Mouse (Mus musculus) lung, adult 2 months (tissue): ENCODE measurements around the gene Ndufa4l2. TPM values are rescaled to one million over a fixed set of nuclear protein-coding genes. Genes with fewer than 3 reads are reported as not detected.

ENCODE experiments used
- DNase-seq: peaks from one replicate; pipeline ENCODE4 v3.0.0; 2022
- H3K4me1 ChIP-seq: fragments of 200-500 bp; 2 replicates; pipeline ENCODE4 v1.6.1; 2011; ENCODE audit warnings: low read length; ENCODE audit not compliant: control insufficient read depth, insufficient read depth
- H3K4me3 ChIP-seq: fragments of 200-500 bp; replicated peaks from 2 replicates; pipeline ENCODE3; 2011; ENCODE audit warnings: low read depth, mild to moderate bottlenecking, control low read depth, low read length; ENCODE audit errors: extremely low read depth
- CTCF ChIP-seq: fragments of 200-500 bp; IDR thresholded peaks from 2 replicates; pipeline ENCODE4 v1.5.1; 2011; ENCODE audit warnings: mild to moderate bottlenecking, low read length, control low read depth; ENCODE audit not compliant: insufficient read depth
- POLR2A ChIP-seq: fragments of 200-500 bp; IDR thresholded peaks from 2 replicates; pipeline ENCODE4 v1.6.1; 2011; ENCODE audit warnings: low read depth, mild to moderate bottlenecking, control low read depth, low read length, borderline replicate concordance; ENCODE audit errors: extremely low read depth
- WGBS: fragments of 180-500 bp; shearing (Covaris S2); methylation state at CpG from one replicate; pipeline ENCODE4 v1.1.7; 2018; 5-methylcytosine and 5-hydroxymethylcytosine counted together
- polyA plus RNA-seq: library from polyadenylated mRNA; depleted of rRNA; stranded (reverse); fragments of >200 nt; gene quantifications from 2 replicates; pipeline ENCODE4 v1.2.3, GENCODE M21; 2012

Ndufa4l2 gene
- polyA plus RNA-seq, 1 experiment = 124 TPM

GRCm38 (mm10) chr10:127490160-127491127 is 24.3 kb upstream of the Ndufa4l2 start:
- Histone ChIP-seq H3K4me3 (no peak overlapping the region), H3K4me1 (no peaks in the 10 kb centered on the region)
- 92% methylated on average over 18 of the region's 18 CpGs for WGBS
- TF ChIP-seq POLR2A (no peak), CTCF (no peak)
- no peak for DNase-seq

GRCm38 (mm10) chr10:127491128-127491512 is 23.6 kb upstream of the Ndufa4l2 start:
- WGBS = 80% methylated on average over 8 of the region's 8 CpGs
- DNase-seq = no peak
- no peak overlapping the region for H3K4me3 ChIP-seq
- no peaks in the 10 kb centered on the region for H3K4me1 ChIP-seq
- no peak for TF ChIP-seq CTCF
- no peak for TF ChIP-seq POLR2A

- WGBS = 78% methylated on average over 3 of the region's 3 CpGs
- DNase-seq = no peak
- Histone ChIP-seq H3K4me3 (no peak overlapping the region), H3K4me1 (no peaks in the 10 kb centered on the region)
- TF ChIP-seq POLR2A = no peak
- no peak for TF ChIP-seq CTCF
Measured at GRCm38 (mm10) chr10:127492118-127492517, 22.6 kb upstream of the Ndufa4l2 start.

GRCm38 (mm10) chr10:127496156-127496555 is 18.6 kb upstream of the Ndufa4l2 start:
- TF ChIP-seq POLR2A (no peak), CTCF (no peak)
- Histone ChIP-seq H3K4me3 (no peak overlapping the region), H3K4me1 (no peaks in the 10 kb centered on the region)
- no peak for DNase-seq
- WGBS = 93% methylated on average over 3 of the region's 3 CpGs

- Histone ChIP-seq H3K4me1 (no peaks in the 10 kb centered on the region), H3K4me3 (no peak overlapping the region)
- TF ChIP-seq POLR2A (no peak), CTCF (no peak)
- 78% methylated on average over 5 of the region's 5 CpGs for WGBS
- DNase-seq = no peak
Measured at GRCm38 (mm10) chr10:127499516-127499915, 15.3 kb upstream of the Ndufa4l2 start.

- WGBS = 83% methylated on average over 4 of the region's 4 CpGs
Measured at GRCm38 (mm10) chr10:127500042-127500441, 14.7 kb upstream of the Ndufa4l2 start.

GRCm38 (mm10) chr10:127500894-127501893 is 13.6 kb upstream of the Ndufa4l2 start, which contains the start of gene Stac3:
Gene Stac3, plus strand, starts transcription at chr10:127501686.
- 60% methylated on average over 13 of the region's 13 CpGs for WGBS

More at GRCm38 (mm10) chr10:127500042-127500441, 14.7 kb upstream of the Ndufa4l2 start:
- Histone ChIP-seq H3K4me1 (no peaks in the 10 kb centered on the region), H3K4me3 (no peak overlapping the region)
- DNase-seq = no peak
- TF ChIP-seq POLR2A (no peak), CTCF (no peak)

GRCm38 (mm10) chr10:127508239-127508638 is 6.5 kb upstream of the Ndufa4l2 start:
- TF ChIP-seq CTCF (peak; percentile 53; the same call in 1 of the 2 replicates), POLR2A (no peak)
- 10% methylated on average over 15 of the region's 15 CpGs for WGBS
- H3K4me3 ChIP-seq = no peak overlapping the region
- peak; percentile 71 for DNase-seq
- H3K4me1 ChIP-seq = peaks cover 2% of the 10 kb centered on the region; the same call in 1 of the 2 replicates

More at GRCm38 (mm10) chr10:127500894-127501893, 13.6 kb upstream of the Ndufa4l2 start, which contains the start of gene Stac3:
- no peak for DNase-seq
- TF ChIP-seq CTCF = no peak
- no peak for TF ChIP-seq POLR2A
- H3K4me1 ChIP-seq = no peaks in the 10 kb centered on the region
- H3K4me3 ChIP-seq = no peak within 1 kb of the TSS

GRCm38 (mm10) chr10:127509051-127509836 is 5.5 kb upstream of the Ndufa4l2 start:
- 3% methylated on average over 35 of the region's 35 CpGs for WGBS
- TF ChIP-seq POLR2A = no peak
- peak; percentile 84 for TF ChIP-seq CTCF
- peak; percentile 81 for DNase-seq
- Histone ChIP-seq H3K4me3 (no peak overlapping the region), H3K4me1 (peaks cover 2% of the 10 kb centered on the region; the same call in 1 of the 2 replicates)
